Mouse (Mus musculus): ENCODE results near the gene Olfr58. TPM values are rescaled to one million over a fixed set of nuclear protein-coding genes. Genes with fewer than 3 reads are reported as not detected.
"Not testable (repeated sequence)": the region's sequence is repeated elsewhere in the genome, so short reads cannot be mapped to it uniquely, and the experiment has no call there.

Gene Olfr58
- polyA plus RNA-seq (2012; ENCODE audit: insufficient read depth, insufficient read length, missing spikeins), result not detected in 2 replicates

DNA sequence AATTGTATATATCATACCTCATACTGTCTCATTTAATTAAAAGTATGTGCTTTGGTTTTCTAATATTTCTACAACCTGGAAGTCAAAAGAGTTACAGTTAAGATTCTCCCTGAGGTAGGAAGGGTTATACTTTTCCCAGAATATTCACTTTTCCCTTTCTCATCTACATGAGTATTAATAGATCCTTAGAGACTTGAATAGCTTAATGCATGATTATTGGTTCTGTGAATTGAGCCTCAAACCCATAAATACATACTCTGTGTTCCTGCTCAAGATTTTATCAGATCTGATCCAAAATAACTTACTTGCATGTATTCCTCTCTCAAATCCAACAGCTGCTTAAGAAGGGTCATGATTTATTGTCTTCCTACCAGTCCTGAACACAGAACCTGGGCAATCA, at the start of gene Olfr58:
Gene Olfr58 (plus strand): TSS at position 301 of the 400 bp plus-strand sequence.
- Histone ChIP-seq H3K27ac (replicated peaks; ENCODE audit: low read depth, low read length) (no peak within 1 kb of the TSS), H3K4me1 (ENCODE audit: control insufficient read depth, insufficient read depth, insufficient read length, low read length) (no peaks in the 10 kb centered on the region), H3K4me3 (ENCODE audit: insufficient read depth, low read depth, low read length) (no peak within 1 kb of the TSS)

DNA sequence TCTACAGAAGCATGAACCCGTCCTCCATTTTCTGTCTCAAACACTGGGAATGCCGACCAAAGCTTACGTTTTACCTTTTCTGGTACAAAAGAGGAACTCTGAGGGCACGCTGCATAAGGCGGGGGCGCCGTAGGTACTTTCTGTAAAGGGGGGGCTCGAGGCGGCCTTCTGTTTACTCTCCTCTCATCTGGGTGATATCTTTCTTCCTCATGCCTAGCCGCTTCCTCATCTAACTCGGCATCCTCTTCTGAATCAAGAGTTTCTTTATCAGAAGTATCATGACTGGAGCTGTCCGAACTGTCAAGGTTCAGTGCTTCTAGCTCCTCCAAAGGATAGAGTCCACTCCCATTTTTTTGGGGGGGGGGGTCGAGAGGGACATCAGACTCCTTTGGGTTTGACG, 10.9 kb upstream of the Olfr58 start:
- no peak overlapping the region for H3K4me3 ChIP-seq (ENCODE audit: insufficient read depth, low read depth, low read length)
- no peak overlapping the region for H3K27ac ChIP-seq (replicated peaks; ENCODE audit: low read depth, low read length)
- no peaks in the 10 kb centered on the region for H3K4me1 ChIP-seq (ENCODE audit: control insufficient read depth, insufficient read depth, insufficient read length, low read length)

- no peaks in the 10 kb centered on the region for H3K4me1 ChIP-seq (ENCODE audit: control insufficient read depth, insufficient read depth, insufficient read length, low read length)
- no peak overlapping the region for H3K4me3 ChIP-seq (ENCODE audit: insufficient read depth, low read depth, low read length)
- H3K27ac ChIP-seq (replicated peaks; ENCODE audit: low read depth, low read length), result no peak overlapping the region
These were observed 10.4 kb upstream of the Olfr58 start for GRCm38 (mm10) chr9:19769701-19770100.

GRCm38 (mm10) chr9:19803000-19803399, 22.9 kb downstream of the Olfr58 start:
- H3K4me3 ChIP-seq (ENCODE audit: insufficient read depth, low read depth, low read length), result no peak overlapping the region
- no peaks in the 10 kb centered on the region for H3K4me1 ChIP-seq (ENCODE audit: control insufficient read depth, insufficient read depth, insufficient read length, low read length)
- no peak overlapping the region for H3K27ac ChIP-seq (replicated peaks; ENCODE audit: low read depth, low read length)

DNA sequence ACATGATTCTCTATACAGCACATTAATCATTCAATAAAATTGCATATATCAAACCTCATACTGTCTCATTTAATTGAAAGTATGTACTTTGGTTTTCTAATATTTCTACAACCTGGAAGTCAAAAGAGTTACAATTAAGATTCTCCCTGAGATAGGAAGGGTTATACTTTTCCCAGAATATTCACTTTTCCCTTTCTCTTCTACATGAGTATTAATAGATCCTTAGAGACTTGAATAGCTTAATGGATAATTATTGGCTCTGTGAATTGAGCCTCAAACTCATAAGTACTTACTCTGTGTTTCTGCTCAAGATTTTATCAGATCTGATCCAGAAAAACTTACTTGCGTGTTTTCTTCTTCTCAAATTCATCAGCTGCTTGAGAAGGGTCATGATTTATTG, 24.5 kb downstream of the Olfr58 start, which contains the start of gene Olfr859:
Gene Olfr859 (plus strand): TSS at position 301 of the 400 bp plus-strand sequence.
- H3K27ac ChIP-seq (replicated peaks; ENCODE audit: low read depth, low read length); H3K4me3 ChIP-seq (ENCODE audit: insufficient read depth, low read depth, low read length); H3K4me1 ChIP-seq (ENCODE audit: control insufficient read depth, insufficient read depth, insufficient read length, low read length): not testable (repeated sequence)

Other genes with a start within 250 kb of the Olfr58 start
- not detected in 2 replicates for gene Olfr853, start 239.2 kb upstream of the Olfr58 start, polyA plus RNA-seq (2012; ENCODE audit: insufficient read depth, insufficient read length, missing spikeins)
- gene Olfr854, start 212.9 kb upstream of the Olfr58 start, polyA plus RNA-seq (2012; ENCODE audit: insufficient read depth, insufficient read length, missing spikeins), result not detected in 2 replicates
- gene Olfr855, start 197.7 kb upstream of the Olfr58 start, polyA plus RNA-seq (2012; ENCODE audit: insufficient read depth, insufficient read length, missing spikeins), result not detected in 2 replicates
- gene Zfp317, start 158.2 kb upstream of the Olfr58 start, polyA plus RNA-seq (2012; ENCODE audit: insufficient read depth, insufficient read length, missing spikeins), result 6.8 and 7.1 TPM in 2 replicates
- not detected in 2 replicates for gene Olfr857, start 70.8 kb upstream of the Olfr58 start, polyA plus RNA-seq (2012; ENCODE audit: insufficient read depth, insufficient read length, missing spikeins)
- not detected in 2 replicates for gene Olfr859, start 24.6 kb downstream of the Olfr58 start, polyA plus RNA-seq (2012; ENCODE audit: insufficient read depth, insufficient read length, missing spikeins)
- not detected in 2 replicates for gene Olfr860, start 69.5 kb downstream of the Olfr58 start, polyA plus RNA-seq (2012; ENCODE audit: insufficient read depth, insufficient read length, missing spikeins)
- not detected in 2 replicates for gene Olfr862, start 107.7 kb downstream of the Olfr58 start, polyA plus RNA-seq (2012; ENCODE audit: insufficient read depth, insufficient read length, missing spikeins)
- gene Olfr77, start 136.6 kb downstream of the Olfr58 start, polyA plus RNA-seq (2012; ENCODE audit: insufficient read depth, insufficient read length, missing spikeins), result not detected in 2 replicates
- not detected in 2 replicates for gene Olfr866, start 247.8 kb downstream of the Olfr58 start, polyA plus RNA-seq (2012; ENCODE audit: insufficient read depth, insufficient read length, missing spikeins)